Mouse (Mus musculus): ENCODE data around the gene Ajuba.

GRCm38 (mm10) chr14:54527227-54528006 lies 49.9 kb downstream of the Ajuba start:
- TF ChIP-seq ZKSCAN1 (IDR thresholded peaks at IDR 0.05; ENCODE audit: low read depth, low read length) (no peak), ZNF384 (IDR thresholded peaks at IDR 0.05; ENCODE audit: low read depth, low read length) (no peak), CTCF (IDR thresholded peaks at IDR 0.05 in 2 of 3, conservative IDR thresholded peaks at IDR 0.05 in 1 of 3; ENCODE audit: control insufficient read depth in 1 of 3, insufficient read depth in 1 of 3, low read depth in 2 of 3, low read length in 3 of 3, poor library complexity in 1 of 3, severe bottlenecking in 1 of 3) (no peak), POLR2A (IDR thresholded peaks at IDR 0.05; ENCODE audit: control insufficient read depth in 1 of 2, insufficient read depth in 1 of 2, low read depth in 1 of 2, low read length in 2 of 2, poor library complexity in 1 of 2) (no peak), POLR2AphosphoS5 (IDR thresholded peaks at IDR 0.05; ENCODE audit: borderline replicate concordance, low read depth, low read length) (no peak)
